Mouse (Mus musculus) urinary bladder, postnatal 14 days (tissue): ENCODE results near the gene Gtf2b.

Experiments used
- DNase-seq: peaks from one replicate; pipeline ENCODE4 v3.0.0; 2021; ENCODE audit warnings: low spot score

Gtf2b gene

GRCm38 (mm10) chr3:142817506-142817905, 52.7 kb downstream of the Gtf2b start:
- DNase-seq, result no peak

GRCm38 (mm10) chr3:142823606-142824005, 58.8 kb downstream of the Gtf2b start:
- DNase-seq, result no peak

- no peak for DNase-seq
These were observed 61.8 kb downstream of the Gtf2b start for GRCm38 (mm10) chr3:142826449-142827146.

GRCm38 (mm10) chr3:142832910-142833309, 68.1 kb downstream of the Gtf2b start:
- DNase-seq, result no peak
